Mouse (Mus musculus) forebrain, postnatal 0 days (tissue): ENCODE measurements at regions not wholly inside any gene's neighbourhood (a gene's known extent, or its start where the extent isn't known, plus 50 kb on each side); places are given as distances from the start of the nearest gene placed in this dataset.

ENCODE experiments used
- ATAC-seq: fragments of 200-750 bp; cut with Nextera tagmentation; 2 replicates; pipeline ENCODE4 v1.8.0; 2017; ENCODE audit warnings: mild to moderate bottlenecking, moderate library complexity
- DNase-seq: peaks from one replicate; pipeline ENCODE4 v3.0.0-alpha.2; 2015
- H3K27ac ChIP-seq: fragments of 300-500 bp; sonication (generic); 2 replicates; pipeline ENCODE4 v1.5.1; 2014; ENCODE audit warnings: low read depth, mild to moderate bottlenecking, antibody characterized with exemption, low read length, moderate library complexity, mixed read lengths
- H3K27me3 ChIP-seq: fragments of 300-500 bp; sonication (generic); 2 replicates; pipeline ENCODE4 v1.6.1; 2014; ENCODE audit warnings: mild to moderate bottlenecking, low read length, mixed read lengths; ENCODE audit not compliant: insufficient read depth
- H3K36me3 ChIP-seq: fragments of 300-500 bp; sonication (generic); 2 replicates; pipeline ENCODE4 v1.6.1; 2014; ENCODE audit warnings: mild to moderate bottlenecking, moderate library complexity; ENCODE audit not compliant: insufficient read depth
- H3K4me1 ChIP-seq: fragments of 300-500 bp; sonication (generic); 2 replicates; pipeline ENCODE4 v1.6.1; 2014; ENCODE audit warnings: antibody characterized with exemption; ENCODE audit not compliant: insufficient read depth
- H3K4me2 ChIP-seq: fragments of 300-500 bp; sonication (generic); 2 replicates; pipeline ENCODE4 v1.6.1; 2014; ENCODE audit warnings: low read depth, mild to moderate bottlenecking, moderate library complexity
- H3K4me3 ChIP-seq: fragments of 300-500 bp; sonication (generic); 2 replicates; pipeline ENCODE4 v1.5.1; 2014; ENCODE audit warnings: low read depth, low read length, mixed read lengths
- H3K9ac ChIP-seq: fragments of 300-500 bp; sonication (generic); 2 replicates; pipeline ENCODE4 v1.6.1; 2014; ENCODE audit warnings: mild to moderate bottlenecking
- H3K9me3 ChIP-seq: fragments of 300-500 bp; sonication (generic); 2 replicates; pipeline ENCODE4 v1.6.1; 2016; ENCODE audit warnings: low read length
- CTCF ChIP-seq: sonication (generic); IDR thresholded peaks from 2 replicates; pipeline ENCODE4 v1.5.1; 2016; ENCODE audit warnings: antibody characterized with exemption, control low read depth, low read depth
- WGBS: fragments of 180-500 bp; shearing (Covaris S2); extraction: QIAGEN DNeasy Blood & Tissue Kit; methylation state at CpG from one replicate; pipeline ENCODE4 v1.1.7; 2014; 5-methylcytosine and 5-hydroxymethylcytosine counted together

DNA sequence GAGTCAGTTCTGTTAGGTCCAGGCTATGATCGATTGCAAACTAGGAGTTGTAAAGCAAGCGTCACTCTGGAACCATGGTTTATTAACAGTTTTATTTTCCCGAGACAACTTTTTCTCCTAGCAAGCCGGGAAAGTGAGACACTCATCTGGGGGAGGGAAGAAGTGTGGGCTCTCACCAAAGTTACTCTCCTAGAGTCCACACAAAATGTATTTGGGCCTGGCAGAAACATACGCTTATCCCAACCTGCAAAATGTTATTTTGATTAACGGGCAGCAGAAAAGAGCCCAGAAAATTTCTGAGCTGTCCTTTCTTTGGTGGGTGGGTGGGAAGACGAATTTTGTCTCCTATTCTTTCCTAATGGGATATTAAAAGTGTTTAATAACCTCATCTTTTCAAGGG lies 218.4 kb upstream of the Pkn2 start:
- no peak for TF ChIP-seq CTCF
- peak overlapping the region; percentile 54 for H3K4me3 ChIP-seq
- no peaks in the 10 kb centered on the region for H3K27me3 ChIP-seq
- ATAC-seq (no peak), DNase-seq (no peak)
- no peaks in the 10 kb centered on the region; the same call in 1 of the 2 replicates for H3K4me1 ChIP-seq
- no peaks in the 10 kb centered on the region for H3K9me3 ChIP-seq
- H3K36me3 ChIP-seq: no peaks in the 10 kb centered on the region
- peak overlapping the region; percentile 63 for H3K4me2 ChIP-seq
- 69% methylated on average over 7 of the region's 7 CpGs for WGBS
- peak overlapping the region; percentile 64; the same call in 1 of the 2 replicates for H3K9ac ChIP-seq
- H3K27ac ChIP-seq: peak overlapping the region; percentile 77; the same call in 1 of the 2 replicates

DNA sequence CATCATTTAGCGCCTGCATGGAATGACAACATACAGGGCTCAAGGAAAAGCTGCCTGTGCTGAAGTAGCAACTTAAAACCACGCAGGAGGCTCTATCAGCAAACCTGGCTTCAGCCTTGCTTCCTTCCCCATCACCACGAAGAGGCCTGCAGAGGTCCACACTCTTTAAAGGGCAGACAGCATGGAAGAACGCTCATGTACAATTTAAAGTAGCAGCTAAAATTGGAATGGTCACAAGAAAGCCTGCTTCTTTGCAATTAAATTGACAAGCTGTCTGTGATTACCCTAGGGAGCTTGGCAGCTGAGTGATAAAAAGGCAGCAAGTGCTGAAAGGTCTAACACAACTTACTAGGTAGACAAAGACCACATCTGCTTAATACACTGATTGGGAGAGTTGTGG lies 210.4 kb upstream of the Pkn2 start:
- TF ChIP-seq CTCF: no peak
- Histone ChIP-seq H3K4me2 (no peak overlapping the region), H3K9me3 (no peaks in the 10 kb centered on the region), H3K27ac (no peak overlapping the region), H3K36me3 (no peaks in the 10 kb centered on the region), H3K4me3 (no peak overlapping the region), H3K9ac (no peak overlapping the region), H3K4me1 (no peaks in the 10 kb centered on the region), H3K27me3 (no peaks in the 10 kb centered on the region)
- DNase-seq (no peak), ATAC-seq (peak; percentile 43; the same call in 1 of the 2 replicates)
- WGBS: 35% methylated on average over 4 of the region's 4 CpGs

DNA sequence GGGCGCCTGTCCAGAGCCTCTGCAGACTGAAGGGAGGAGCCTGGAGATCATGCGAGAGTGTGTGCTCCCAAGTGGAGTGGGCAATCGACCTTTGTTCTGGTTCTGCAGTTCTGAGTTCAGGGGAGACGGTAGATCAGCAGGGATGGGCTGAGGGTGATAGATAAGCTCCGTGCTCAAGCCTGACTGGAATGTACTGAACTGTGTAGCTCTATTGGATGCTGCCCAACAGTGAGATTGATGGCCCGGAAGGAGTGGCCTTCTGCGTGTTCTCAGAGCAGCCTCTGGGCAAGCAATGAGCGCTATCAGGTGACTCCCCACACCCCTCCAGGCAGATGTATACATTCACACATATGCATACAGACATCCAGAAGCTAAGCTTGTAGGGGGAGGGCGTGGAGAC lies 209.1 kb upstream of the Pkn2 start:
- Histone ChIP-seq H3K9me3 (no peaks in the 10 kb centered on the region), H3K4me2 (no peak overlapping the region), H3K4me3 (no peak overlapping the region), H3K27ac (no peak overlapping the region), H3K36me3 (no peaks in the 10 kb centered on the region), H3K4me1 (no peaks in the 10 kb centered on the region), H3K9ac (no peak overlapping the region), H3K27me3 (no peaks in the 10 kb centered on the region)
- no peak for TF ChIP-seq CTCF
- no peak for DNase-seq
- ATAC-seq: no peak
- 74% methylated on average over 9 of the region's 9 CpGs for WGBS

DNA sequence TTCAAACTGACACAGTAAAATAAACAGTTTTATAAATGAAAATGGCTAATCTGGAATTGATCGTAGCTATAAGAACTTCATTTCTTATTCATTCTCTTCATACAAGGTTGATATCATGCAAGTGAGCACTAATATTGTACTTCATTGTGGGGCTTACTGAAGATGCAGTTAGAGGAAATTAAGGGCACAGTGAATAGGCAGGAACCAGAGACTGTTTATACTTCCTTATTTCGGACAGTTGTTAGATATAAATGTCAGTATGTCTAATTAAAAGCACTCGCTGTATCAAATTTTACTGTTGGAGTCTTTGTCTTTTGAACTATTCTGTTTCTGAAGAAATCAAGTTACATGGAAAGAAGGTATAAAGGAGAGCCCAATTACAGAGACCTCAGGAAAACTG lies 208.5 kb upstream of the Pkn2 start:
- DNase-seq: no peak
- H3K4me2 ChIP-seq: no peak overlapping the region
- TF ChIP-seq CTCF: no peak
- H3K36me3 ChIP-seq: no peaks in the 10 kb centered on the region
- H3K4me1 ChIP-seq: no peaks in the 10 kb centered on the region
- H3K27me3 ChIP-seq: no peaks in the 10 kb centered on the region
- ATAC-seq: no peak
- no peak overlapping the region for H3K4me3 ChIP-seq
- no peak overlapping the region for H3K27ac ChIP-seq
- 90% methylated on average over 3 of the region's 3 CpGs for WGBS
- no peak overlapping the region for H3K9ac ChIP-seq
- no peaks in the 10 kb centered on the region for H3K9me3 ChIP-seq

DNA sequence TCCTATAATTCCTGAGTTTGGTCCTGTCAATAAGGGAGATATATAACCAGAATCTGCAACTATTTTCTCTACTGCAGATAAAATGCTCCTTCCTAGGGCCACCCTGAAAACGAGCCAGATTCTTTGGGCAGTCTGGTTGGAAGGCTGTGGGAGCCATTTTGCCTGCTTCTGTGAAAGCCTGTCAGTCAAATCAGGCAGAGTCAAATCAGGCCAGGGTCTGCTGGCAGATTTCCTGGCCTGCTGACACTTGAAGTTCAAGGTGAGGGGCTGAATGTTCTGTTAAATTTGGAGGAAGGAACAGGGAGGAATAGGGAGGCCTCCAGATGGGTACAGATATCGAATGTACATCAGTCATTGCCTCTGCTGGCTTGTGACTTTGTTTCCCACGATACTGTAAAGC lies 206.0 kb upstream of the Pkn2 start:
- ATAC-seq (no peak), DNase-seq (no peak)
- Histone ChIP-seq H3K4me3 (no peak overlapping the region), H3K27me3 (no peaks in the 10 kb centered on the region), H3K4me2 (no peak overlapping the region), H3K36me3 (no peaks in the 10 kb centered on the region), H3K4me1 (no peaks in the 10 kb centered on the region), H3K9ac (no peak overlapping the region), H3K27ac (no peak overlapping the region), H3K9me3 (no peaks in the 10 kb centered on the region)
- 67% methylated on average over 3 of the region's 3 CpGs for WGBS
- no peak for TF ChIP-seq CTCF

DNA sequence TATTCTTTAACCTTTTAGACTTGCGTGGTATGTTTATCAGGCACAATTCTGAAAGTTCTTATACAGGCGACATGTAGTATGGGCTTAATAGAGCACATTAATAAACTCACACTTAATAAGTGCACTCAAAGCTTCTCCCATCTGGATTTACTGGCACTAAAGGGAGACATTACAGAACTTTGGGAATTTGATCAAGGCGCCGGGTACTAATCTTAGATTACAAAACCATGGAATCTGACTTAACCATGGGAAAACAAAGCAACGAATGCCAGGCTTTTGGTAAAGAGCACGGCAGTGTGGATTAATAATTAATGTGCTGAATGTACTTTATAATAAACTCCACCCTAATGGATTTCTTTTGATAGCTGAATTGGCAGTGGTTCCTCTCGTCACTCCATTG lies 196.5 kb upstream of the Pkn2 start:
- no peak for TF ChIP-seq CTCF
- Histone ChIP-seq H3K27ac (no peak overlapping the region), H3K4me1 (no peaks in the 10 kb centered on the region), H3K4me3 (no peak overlapping the region), H3K27me3 (no peaks in the 10 kb centered on the region), H3K36me3 (no peaks in the 10 kb centered on the region), H3K9me3 (no peaks in the 10 kb centered on the region), H3K9ac (no peak overlapping the region), H3K4me2 (no peak overlapping the region)
- DNase-seq (no peak), ATAC-seq (no peak)
- WGBS: 65% methylated on average over 7 of the region's 7 CpGs

DNA sequence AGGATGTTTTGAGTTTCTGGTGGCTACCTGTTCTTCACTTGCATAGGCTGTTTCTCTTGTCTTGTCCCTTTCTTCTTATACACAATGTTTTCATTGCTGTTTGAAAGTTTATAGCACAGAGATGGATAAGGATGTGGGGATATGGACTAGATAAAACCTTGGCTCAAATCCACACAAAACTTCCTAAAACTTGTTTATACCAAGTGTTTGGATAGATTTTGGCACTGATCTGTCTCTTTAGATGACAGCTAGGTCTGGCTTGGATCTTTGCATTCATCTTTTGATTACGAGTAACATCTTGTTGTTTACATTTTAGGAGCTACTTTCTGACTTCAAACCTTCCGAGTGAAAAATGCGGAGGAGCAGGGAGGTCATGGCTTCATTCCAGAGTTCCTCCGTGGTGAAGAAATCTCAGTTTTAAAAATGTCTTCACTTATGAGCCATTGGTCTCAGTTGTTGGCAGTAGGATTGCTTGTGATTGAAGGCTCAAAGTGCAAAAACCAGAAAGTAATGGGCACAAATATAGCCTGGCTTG lies 190.1 kb upstream of the Pkn2 start:
- Histone ChIP-seq H3K4me3 (no peak overlapping the region), H3K27me3 (no peaks in the 10 kb centered on the region), H3K4me1 (no peaks in the 10 kb centered on the region), H3K27ac (no peak overlapping the region), H3K9ac (no peak overlapping the region), H3K4me2 (no peak overlapping the region), H3K9me3 (no peaks in the 10 kb centered on the region), H3K36me3 (no peaks in the 10 kb centered on the region)
- WGBS: 79% methylated on average over 4 of the region's 4 CpGs
- ATAC-seq: no peak
- DNase-seq: no peak
- TF ChIP-seq CTCF: no peak
